Mouse (Mus musculus): ENCODE results near the gene Taok3. TPM values are rescaled to one million over a fixed set of nuclear protein-coding genes. Genes with fewer than 3 reads are reported as not detected.

Taok3 gene
- polyA plus RNA-seq, 1 experiment from 2014 or later: 57.7 TPM

DNA sequence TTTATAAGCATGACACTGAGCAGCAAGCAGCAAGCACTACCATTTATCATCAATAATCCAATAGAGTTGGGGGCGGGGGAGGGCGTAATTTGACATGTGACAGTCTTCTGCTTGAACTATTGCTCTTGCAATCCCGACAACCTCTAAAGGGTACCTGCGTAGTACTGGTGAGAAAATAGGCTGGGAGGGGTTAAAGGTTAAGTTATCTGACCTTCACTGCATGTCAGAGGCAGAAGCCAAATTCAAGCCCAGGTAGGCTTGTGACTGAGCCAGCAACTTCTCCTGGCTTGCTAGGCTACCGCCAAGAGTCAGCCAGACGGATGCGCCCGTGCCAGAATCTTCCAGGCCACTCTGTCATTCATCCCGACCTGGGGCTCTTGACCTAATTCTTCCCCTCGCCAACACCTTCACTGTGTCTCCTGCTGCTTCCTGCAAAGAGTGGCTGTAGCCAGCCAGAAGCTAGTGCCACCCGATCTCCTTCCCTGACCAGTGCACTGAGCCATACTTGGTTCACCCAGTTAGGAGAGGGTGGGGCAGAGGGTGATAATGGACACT, 47.0 kb downstream of the Taok3 start:
- Histone ChIP-seq H3K9ac (no peak overlapping the region), H3K27me3 (no peaks in the 10 kb centered on the region), H3K27ac (replicated peaks) (no peak overlapping the region), H3K4me3 (no peak overlapping the region), H3K36me3 (no peaks in the 10 kb centered on the region), H3K4me1 (replicated peaks) (no peaks in the 10 kb centered on the region), H3K4me2 (no peak overlapping the region), H3K9me3 (no peaks in the 10 kb centered on the region)
- ATAC-seq (ENCODE audit: low FRiP score, low read depth): no peak
- 90% methylated on average over 11 of the region's 11 CpGs for WGBS

DNA sequence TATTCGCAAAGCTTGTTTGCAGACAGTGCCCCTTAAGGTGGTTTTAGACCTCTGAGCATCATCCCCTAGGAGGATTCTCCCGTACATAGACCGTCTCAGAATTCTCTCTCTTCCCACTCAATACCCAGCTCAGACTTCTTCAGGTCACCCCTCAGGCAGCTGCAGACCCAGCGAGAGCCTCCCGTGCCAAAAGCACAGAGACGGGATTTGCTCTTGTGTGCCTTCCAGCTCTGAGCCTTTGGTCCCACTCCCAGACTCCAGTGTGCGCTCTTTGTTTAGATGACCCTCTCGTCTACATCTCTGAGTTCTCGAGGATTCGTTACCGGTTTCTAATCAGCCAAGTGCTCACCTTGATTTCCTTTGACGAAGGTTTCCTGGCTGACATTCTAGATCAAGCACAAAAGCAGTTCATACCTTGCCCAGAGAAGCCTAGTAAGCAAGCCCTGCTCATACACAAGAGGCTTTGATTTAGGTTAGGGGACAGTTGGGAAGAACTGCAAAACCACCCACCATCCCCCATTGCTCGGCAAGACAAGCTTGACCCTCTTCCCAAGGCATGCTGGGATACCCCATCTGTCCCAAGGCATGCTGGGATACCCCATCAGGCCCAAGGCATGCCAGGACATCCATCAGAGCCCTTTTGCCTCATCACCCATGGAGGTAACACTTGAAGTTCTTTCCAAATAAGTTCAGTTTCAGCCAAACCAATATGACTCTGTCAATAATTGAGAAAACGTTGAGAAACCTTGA, 48.6 kb downstream of the Taok3 start:
- Histone ChIP-seq H3K9me3 (no peaks in the 10 kb centered on the region), H3K27me3 (no peaks in the 10 kb centered on the region), H3K4me3 (no peak overlapping the region), H3K27ac (replicated peaks) (no peak overlapping the region), H3K4me2 (no peak overlapping the region), H3K9ac (no peak overlapping the region), H3K36me3 (no peaks in the 10 kb centered on the region), H3K4me1 (replicated peaks) (no peaks in the 10 kb centered on the region)
- 87% methylated on average over 14 of the region's 14 CpGs for WGBS
- no peak for ATAC-seq (ENCODE audit: low FRiP score, low read depth)

DNA sequence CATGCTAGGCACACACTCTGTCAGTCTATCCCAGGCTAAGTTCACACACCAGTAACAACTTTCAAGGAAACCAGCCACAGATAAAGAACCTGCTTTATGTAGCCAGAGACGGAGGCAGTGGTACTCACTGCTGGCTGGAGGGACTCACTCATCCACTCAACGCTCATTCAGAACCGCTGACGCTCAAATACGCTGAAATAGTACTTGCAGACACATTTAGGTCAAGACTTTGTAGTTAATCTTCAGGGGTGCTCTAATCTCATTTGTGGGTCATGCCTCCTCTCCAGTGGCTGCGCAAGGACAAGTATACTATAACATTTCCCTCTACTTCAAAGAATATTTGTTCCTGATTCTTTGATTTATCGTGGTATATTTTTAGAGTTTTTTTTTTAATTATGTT, 54.1 kb downstream of the Taok3 start:
- H3K9me3 ChIP-seq: no peaks in the 10 kb centered on the region
- ATAC-seq (ENCODE audit: low FRiP score, low read depth): no peak
- H3K27me3 ChIP-seq: no peaks in the 10 kb centered on the region
- H3K4me3 ChIP-seq: no peak overlapping the region
- H3K27ac ChIP-seq (replicated peaks): no peak overlapping the region
- H3K4me1 ChIP-seq (replicated peaks): no peaks in the 10 kb centered on the region
- H3K36me3 ChIP-seq: no peaks in the 10 kb centered on the region
- WGBS: 91% methylated on average over 7 of the region's 7 CpGs
- no peak overlapping the region for H3K4me2 ChIP-seq
- no peak overlapping the region for H3K9ac ChIP-seq

DNA sequence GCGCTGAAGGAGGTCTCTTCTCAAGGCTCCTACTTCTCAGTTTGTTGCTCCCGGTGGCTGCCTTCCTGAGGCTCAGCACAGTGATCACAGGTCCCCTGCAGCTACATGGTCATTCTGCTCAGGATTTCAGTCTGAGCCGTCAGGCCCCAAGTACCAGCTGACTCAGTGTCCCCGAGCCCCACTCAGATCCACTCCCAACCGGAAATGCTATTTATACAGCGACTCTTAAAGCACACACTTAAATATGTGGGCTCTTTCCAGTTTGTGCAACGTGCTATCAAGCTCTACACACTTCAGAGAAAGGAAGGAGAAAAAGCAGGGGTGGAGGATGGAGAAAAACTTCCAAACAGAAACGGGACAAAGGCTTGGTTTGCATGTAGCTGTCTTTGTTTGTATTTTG, 56.0 kb downstream of the Taok3 start:
- H3K4me3 ChIP-seq: no peak overlapping the region
- H3K27ac ChIP-seq (replicated peaks): no peak overlapping the region
- no peak for ATAC-seq (ENCODE audit: low FRiP score, low read depth)
- H3K9me3 ChIP-seq: no peaks in the 10 kb centered on the region
- WGBS: 72% methylated on average over 8 of the region's 8 CpGs
- no peak overlapping the region for H3K4me2 ChIP-seq
- no peaks in the 10 kb centered on the region for H3K4me1 ChIP-seq (replicated peaks)
- no peaks in the 10 kb centered on the region for H3K27me3 ChIP-seq
- no peaks in the 10 kb centered on the region for H3K36me3 ChIP-seq
- H3K9ac ChIP-seq: no peak overlapping the region

DNA sequence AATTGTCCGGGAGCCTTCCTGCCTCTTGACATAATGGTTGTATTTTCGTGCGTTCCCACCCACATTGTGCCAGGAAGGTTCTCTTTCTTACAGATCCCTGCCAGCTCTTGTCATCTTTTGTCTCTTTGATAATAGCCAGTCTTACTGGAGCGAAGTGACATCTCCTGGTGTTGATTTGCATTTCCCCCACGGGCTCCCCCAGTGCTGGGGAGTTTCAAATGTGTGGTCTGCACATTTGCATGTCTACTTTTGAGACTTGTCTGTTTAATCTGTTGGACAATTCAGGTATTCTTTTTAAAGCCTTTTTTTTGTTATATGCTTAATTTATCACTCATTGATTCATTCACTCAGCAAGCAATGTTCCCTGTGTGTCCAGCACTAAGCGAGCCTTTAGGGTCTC, 58.1 kb downstream of the Taok3 start:
- no peaks in the 10 kb centered on the region for H3K4me1 ChIP-seq (replicated peaks)
- no peak overlapping the region for H3K4me3 ChIP-seq
- H3K36me3 ChIP-seq: no peaks in the 10 kb centered on the region
- no peak overlapping the region for H3K4me2 ChIP-seq
- H3K9ac ChIP-seq: no peak overlapping the region
- H3K27me3 ChIP-seq: no peaks in the 10 kb centered on the region
- 23% methylated on average over 6 of the region's 6 CpGs for WGBS
- no peaks in the 10 kb centered on the region for H3K9me3 ChIP-seq
- ATAC-seq (ENCODE audit: low FRiP score, low read depth): no peak
- H3K27ac ChIP-seq (replicated peaks): no peak overlapping the region

DNA sequence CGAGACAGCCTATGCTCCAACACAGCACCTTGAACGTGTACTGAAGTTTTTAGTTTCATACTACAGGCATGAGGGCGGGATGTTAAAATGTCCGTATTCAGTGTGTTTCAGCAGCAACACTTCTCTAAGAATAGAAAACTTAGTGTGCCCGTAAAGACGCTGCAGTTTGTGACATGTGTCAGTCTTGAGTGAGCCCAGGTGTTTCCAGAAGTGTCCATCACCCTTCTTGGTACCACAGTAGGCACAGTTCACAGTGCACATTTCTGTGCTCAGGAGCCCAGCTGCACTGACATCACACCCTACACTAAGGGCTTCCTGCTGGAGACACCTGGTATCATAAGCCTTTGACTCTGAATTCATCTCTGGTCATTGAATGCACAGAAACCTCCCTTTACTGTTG, 58.6 kb downstream of the Taok3 start:
- Histone ChIP-seq H3K4me1 (replicated peaks) (no peaks in the 10 kb centered on the region), H3K9ac (no peak overlapping the region), H3K4me2 (no peak overlapping the region), H3K36me3 (no peaks in the 10 kb centered on the region), H3K4me3 (no peak overlapping the region), H3K9me3 (no peaks in the 10 kb centered on the region), H3K27me3 (no peaks in the 10 kb centered on the region), H3K27ac (replicated peaks) (no peak overlapping the region)
- WGBS: 70% methylated on average over 6 of the region's 6 CpGs
- no peak for ATAC-seq (ENCODE audit: low FRiP score, low read depth)

DNA sequence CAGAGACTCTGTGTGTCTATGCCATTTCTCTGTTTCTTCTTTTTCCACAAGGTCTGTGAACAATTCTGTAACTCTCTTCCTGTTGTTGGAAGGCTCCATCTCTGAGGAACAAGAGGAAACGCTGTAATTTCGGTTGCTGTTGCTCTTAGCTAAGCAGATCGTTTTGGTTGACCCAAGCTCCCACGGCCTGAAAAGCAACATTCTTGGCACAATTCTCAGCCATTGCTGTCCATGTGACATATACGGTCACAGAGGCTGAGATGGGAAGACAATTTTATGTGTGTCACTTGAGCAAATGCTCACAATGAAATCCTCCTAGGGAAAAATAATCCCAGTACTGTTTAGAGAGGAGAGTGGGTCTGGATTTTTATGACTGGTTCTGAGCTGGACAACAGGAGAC, 62.0 kb downstream of the Taok3 start:
- no peaks in the 10 kb centered on the region for H3K27me3 ChIP-seq
- H3K9ac ChIP-seq: no peak overlapping the region
- H3K9me3 ChIP-seq: no peaks in the 10 kb centered on the region
- H3K27ac ChIP-seq (replicated peaks): no peak overlapping the region
- no peaks in the 10 kb centered on the region for H3K4me1 ChIP-seq (replicated peaks)
- ATAC-seq (ENCODE audit: low FRiP score, low read depth): no peak
- H3K36me3 ChIP-seq: 0 out of 2 replicates have a peak, but pooled peaks cover 2% of the 10 kb centered on the region
- no peak overlapping the region for H3K4me3 ChIP-seq
- 85% methylated on average over 5 of the region's 5 CpGs for WGBS
- H3K4me2 ChIP-seq: no peak overlapping the region

DNA sequence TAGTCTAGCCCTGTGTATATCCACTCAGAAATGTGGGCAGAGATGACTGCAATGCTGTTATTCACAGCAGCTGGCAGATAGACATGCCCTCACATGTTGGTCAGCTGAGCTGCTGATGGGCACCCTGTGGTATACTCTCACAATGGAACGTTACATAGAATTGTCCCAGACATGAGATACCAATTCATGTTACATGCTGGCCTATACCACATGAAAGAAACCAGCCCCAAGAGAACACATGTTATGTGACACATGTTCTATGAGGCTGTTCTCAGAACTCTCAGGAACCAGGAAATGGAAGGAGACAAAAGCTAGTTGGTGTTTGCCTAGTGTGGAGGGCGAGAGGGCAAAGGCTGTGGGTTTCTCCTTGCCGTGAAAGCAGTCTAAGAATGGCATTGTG, 62.5 kb downstream of the Taok3 start:
- Histone ChIP-seq H3K9me3 (no peaks in the 10 kb centered on the region), H3K4me3 (no peak overlapping the region), H3K4me1 (replicated peaks) (no peaks in the 10 kb centered on the region), H3K27ac (replicated peaks) (no peak overlapping the region), H3K9ac (no peak overlapping the region), H3K4me2 (no peak overlapping the region), H3K27me3 (no peaks in the 10 kb centered on the region), H3K36me3 (0 out of 2 replicates have a peak, but pooled peaks cover 2% of the 10 kb centered on the region)
- no peak for ATAC-seq (ENCODE audit: low FRiP score, low read depth)
- 84% methylated on average over 3 of the region's 3 CpGs for WGBS

DNA sequence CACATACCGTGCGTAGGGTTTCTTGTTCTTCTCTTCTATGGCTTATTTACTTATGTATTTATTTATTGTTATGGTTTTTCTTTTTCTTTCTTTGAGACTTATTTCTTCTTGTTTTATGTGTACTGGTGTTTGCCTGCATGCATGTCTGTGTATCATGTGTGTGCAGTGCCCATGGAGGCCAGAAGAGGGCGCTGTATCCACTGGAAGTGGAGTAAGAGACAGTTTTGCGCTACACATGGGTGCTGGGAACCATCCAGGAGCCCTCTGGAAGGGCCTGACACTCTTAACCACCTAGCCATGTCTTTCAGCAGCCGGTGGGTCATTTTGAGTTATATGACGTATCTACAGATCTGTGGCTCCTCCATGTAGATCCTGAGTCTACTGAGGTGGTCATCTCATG, 64.9 kb downstream of the Taok3 start:
- ATAC-seq (ENCODE audit: low FRiP score, low read depth): no peak
- Histone ChIP-seq H3K4me1 (replicated peaks) (no peaks in the 10 kb centered on the region), H3K27me3 (no peaks in the 10 kb centered on the region), H3K9me3 (no peaks in the 10 kb centered on the region), H3K4me2 (no peak overlapping the region), H3K9ac (no peak overlapping the region), H3K36me3 (0 out of 2 replicates have a peak, but pooled peaks cover 2% of the 10 kb centered on the region), H3K4me3 (no peak overlapping the region), H3K27ac (replicated peaks) (no peak overlapping the region)
- WGBS: 87% methylated on average over 6 of the region's 6 CpGs

DNA sequence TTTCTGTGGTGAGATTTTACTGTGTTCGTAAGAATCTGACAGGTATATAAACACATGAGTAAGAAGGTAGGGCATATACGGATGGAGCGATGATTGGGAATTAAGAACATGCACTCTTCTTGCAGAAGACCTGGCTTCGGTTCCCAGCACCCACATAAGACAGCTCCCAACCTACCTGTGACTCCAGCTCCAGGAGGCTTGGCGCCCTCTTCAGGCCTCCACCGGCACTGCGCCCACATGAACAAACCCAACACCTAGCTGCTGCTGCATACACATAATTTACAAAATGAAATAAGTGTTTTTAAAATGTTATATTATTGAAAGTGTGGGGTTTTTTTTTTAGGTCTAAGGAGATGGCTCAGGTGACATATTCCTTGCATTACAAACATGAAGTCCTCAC, 65.7 kb downstream of the Taok3 start:
- no peak overlapping the region for H3K27ac ChIP-seq (replicated peaks)
- no peak for ATAC-seq (ENCODE audit: low FRiP score, low read depth)
- H3K9ac ChIP-seq: no peak overlapping the region
- no peak overlapping the region for H3K4me3 ChIP-seq
- 94% methylated on average over 7 of the region's 7 CpGs for WGBS
- no peak overlapping the region for H3K4me2 ChIP-seq
- no peaks in the 10 kb centered on the region for H3K9me3 ChIP-seq
- no peaks in the 10 kb centered on the region; the same call in 1 of the 2 replicates for H3K4me1 ChIP-seq (replicated peaks)
- H3K36me3 ChIP-seq: 0 out of 2 replicates have a peak, but pooled peaks cover 2% of the 10 kb centered on the region
- H3K27me3 ChIP-seq: no peaks in the 10 kb centered on the region

DNA sequence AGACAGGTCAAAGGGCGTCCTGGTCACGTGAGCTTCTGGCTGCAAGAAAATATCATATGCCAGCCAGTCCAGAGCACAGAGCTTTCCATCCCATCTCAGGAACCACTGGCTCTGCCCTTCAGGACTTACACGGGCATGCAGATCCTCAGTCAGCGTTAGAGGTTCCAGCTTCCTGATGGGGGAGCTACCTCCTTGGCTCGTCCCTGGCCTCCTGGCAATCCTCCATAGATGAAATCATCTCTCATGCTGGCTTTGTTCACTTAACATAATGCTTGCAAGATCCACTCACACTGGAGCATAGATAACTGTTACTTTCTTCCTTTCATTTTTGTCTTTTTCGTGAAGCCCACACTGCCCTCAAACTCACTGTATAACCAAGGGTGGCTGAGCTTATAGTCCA, 72.1 kb downstream of the Taok3 start:
- 87% methylated on average over 6 of the region's 6 CpGs for WGBS
- no peak for ATAC-seq (ENCODE audit: low FRiP score, low read depth)
- Histone ChIP-seq H3K27me3 (no peaks in the 10 kb centered on the region), H3K4me3 (no peak overlapping the region), H3K27ac (replicated peaks) (no peak overlapping the region), H3K9ac (no peak overlapping the region), H3K9me3 (no peaks in the 10 kb centered on the region), H3K4me2 (no peak overlapping the region), H3K4me1 (replicated peaks) (no peaks in the 10 kb centered on the region; the same call in 1 of the 2 replicates), H3K36me3 (no peaks in the 10 kb centered on the region)

DNA sequence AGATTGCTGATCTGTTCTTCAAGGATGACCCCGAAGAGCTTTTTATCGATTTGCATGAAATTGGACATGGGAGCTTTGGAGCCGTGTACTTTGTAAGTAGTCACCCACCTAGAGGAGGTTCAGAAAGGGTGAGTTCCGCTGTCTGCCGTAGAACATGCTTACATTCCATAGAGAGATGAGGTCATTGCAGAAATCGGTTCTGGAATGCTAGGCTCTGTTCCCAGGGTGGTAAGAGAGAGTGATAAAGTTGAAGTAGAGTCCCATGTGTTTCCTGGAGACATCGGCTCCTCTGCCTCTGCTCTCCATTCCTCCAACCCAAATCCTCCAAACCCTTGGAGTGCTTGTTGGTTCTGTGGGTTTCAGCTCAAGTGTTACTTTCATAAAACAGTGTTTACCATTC, 73.8 kb downstream of the Taok3 start:
- Histone ChIP-seq H3K4me3 (no peak overlapping the region), H3K4me2 (no peak overlapping the region), H3K27ac (replicated peaks) (no peak overlapping the region), H3K27me3 (no peaks in the 10 kb centered on the region), H3K9ac (no peak overlapping the region), H3K36me3 (no peaks in the 10 kb centered on the region), H3K4me1 (replicated peaks) (no peaks in the 10 kb centered on the region; the same call in 1 of the 2 replicates), H3K9me3 (no peaks in the 10 kb centered on the region)
- ATAC-seq (ENCODE audit: low FRiP score, low read depth): no peak
- WGBS: 91% methylated on average over 7 of the region's 7 CpGs

DNA sequence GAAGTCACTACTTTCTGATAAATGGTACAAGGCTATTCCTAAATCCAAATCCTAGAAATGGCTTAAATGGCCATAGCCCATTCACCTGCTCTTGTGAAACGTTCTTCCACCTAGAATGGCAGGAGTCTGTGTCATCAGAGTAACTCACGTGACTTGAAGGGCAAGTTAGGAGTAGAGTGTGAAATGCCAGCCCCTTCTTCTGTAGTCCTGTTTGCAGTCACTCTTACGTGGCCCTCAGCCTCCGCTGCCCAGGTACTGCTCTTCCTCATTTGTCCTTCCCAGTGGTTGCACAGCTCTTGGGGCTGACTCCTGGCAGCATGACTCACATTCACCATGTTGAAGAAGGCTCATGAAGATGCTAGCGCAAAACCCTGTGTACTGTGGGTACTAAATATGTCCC, 74.7 kb downstream of the Taok3 start:
- 95% methylated on average over 5 of the region's 5 CpGs for WGBS
- Histone ChIP-seq H3K27me3 (no peaks in the 10 kb centered on the region), H3K4me3 (no peak overlapping the region), H3K27ac (replicated peaks) (no peak overlapping the region), H3K4me1 (replicated peaks) (no peaks in the 10 kb centered on the region; the same call in 1 of the 2 replicates), H3K36me3 (no peaks in the 10 kb centered on the region), H3K9ac (no peak overlapping the region), H3K9me3 (no peaks in the 10 kb centered on the region), H3K4me2 (no peak overlapping the region)
- ATAC-seq (ENCODE audit: low FRiP score, low read depth): no peak
